Mouse (Mus musculus) MN1 (cell line): ENCODE measurements around the gene Degs1.
A peak's percentile ranks its signal among the peaks of the same experiment; 100 is the strongest.
"Not testable (repeated sequence)": the region's sequence is repeated elsewhere in the genome, so short reads cannot be mapped to it uniquely, and the experiment has no call there.

Experiments
- DNase-seq: peaks from one replicate; pipeline ENCODE4 v3.0.0-alpha.2; 2016; ENCODE audit warnings: low spot score

The Degs1 gene

GRCm38 (mm10) chr1:182282091-182283075 lies at the start of gene Degs1:
Gene Degs1, minus strand, starts transcription at chr1:182282804.
- DNase-seq, result peak; percentile 96

GRCm38 (mm10) chr1:182325919-182326318 lies 43.3 kb upstream of the Degs1 start:
- DNase-seq, result no peak

GRCm38 (mm10) chr1:182324552-182324951 lies 41.9 kb upstream of the Degs1 start:
- no peak for DNase-seq

- no peak for DNase-seq
These were observed 40.5 kb upstream of the Degs1 start for GRCm38 (mm10) chr1:182323139-182323538.

GRCm38 (mm10) chr1:182314201-182314600 lies 31.6 kb upstream of the Degs1 start:
- no peak for DNase-seq

- no peak for DNase-seq
These were observed 30.6 kb upstream of the Degs1 start for GRCm38 (mm10) chr1:182313181-182313580.

- no peak for DNase-seq
These were observed 28.8 kb upstream of the Degs1 start for GRCm38 (mm10) chr1:182311376-182311775.

- DNase-seq, result no peak
These were observed 27.7 kb upstream of the Degs1 start for GRCm38 (mm10) chr1:182310316-182310715.

- no peak for DNase-seq
These were observed 26.8 kb upstream of the Degs1 start for GRCm38 (mm10) chr1:182309403-182309802.

GRCm38 (mm10) chr1:182302916-182303315 lies 20.3 kb upstream of the Degs1 start:
- DNase-seq, result no peak

GRCm38 (mm10) chr1:182302176-182302870 lies 19.7 kb upstream of the Degs1 start:
- DNase-seq, result no peak

GRCm38 (mm10) chr1:182297821-182298220 lies 15.2 kb upstream of the Degs1 start:
- no peak for DNase-seq

GRCm38 (mm10) chr1:182297246-182297645 lies 14.6 kb upstream of the Degs1 start:
- DNase-seq, result no peak

- no peak for DNase-seq
These were observed 14.2 kb upstream of the Degs1 start for GRCm38 (mm10) chr1:182296816-182297215.

GRCm38 (mm10) chr1:182296141-182296540 lies 13.5 kb upstream of the Degs1 start:
- DNase-seq, result no peak

GRCm38 (mm10) chr1:182292291-182292690 lies 9.7 kb upstream of the Degs1 start:
- DNase-seq, result no peak

GRCm38 (mm10) chr1:182290741-182291140 lies 8.1 kb upstream of the Degs1 start:
- not testable (repeated sequence) for DNase-seq

- no peak for DNase-seq
These were observed 7.2 kb upstream of the Degs1 start for GRCm38 (mm10) chr1:182289781-182290180.

- no peak for DNase-seq
These were observed 6.0 kb upstream of the Degs1 start for GRCm38 (mm10) chr1:182288601-182289000.

GRCm38 (mm10) chr1:182287781-182288180 lies 5.2 kb upstream of the Degs1 start:
- DNase-seq, result no peak

GRCm38 (mm10) chr1:182284795-182285194 lies 2.2 kb upstream of the Degs1 start:
- no peak for DNase-seq

- DNase-seq, result peak; percentile 35
These were observed 627 bp upstream of the Degs1 start for GRCm38 (mm10) chr1:182283231-182283630.

- DNase-seq, result peak; percentile 27
These were observed 1.3 kb downstream of the Degs1 start for GRCm38 (mm10) chr1:182281251-182281711.
